Mouse (Mus musculus): ENCODE measurements around the gene Myo18b. TPM values are rescaled to one million over a fixed set of nuclear protein-coding genes. Genes with fewer than 3 reads are reported as not detected.

The Myo18b gene
- total RNA-seq, 2 experiments from 2014 or later, result 5.1 to 5.4 TPM

DNA sequence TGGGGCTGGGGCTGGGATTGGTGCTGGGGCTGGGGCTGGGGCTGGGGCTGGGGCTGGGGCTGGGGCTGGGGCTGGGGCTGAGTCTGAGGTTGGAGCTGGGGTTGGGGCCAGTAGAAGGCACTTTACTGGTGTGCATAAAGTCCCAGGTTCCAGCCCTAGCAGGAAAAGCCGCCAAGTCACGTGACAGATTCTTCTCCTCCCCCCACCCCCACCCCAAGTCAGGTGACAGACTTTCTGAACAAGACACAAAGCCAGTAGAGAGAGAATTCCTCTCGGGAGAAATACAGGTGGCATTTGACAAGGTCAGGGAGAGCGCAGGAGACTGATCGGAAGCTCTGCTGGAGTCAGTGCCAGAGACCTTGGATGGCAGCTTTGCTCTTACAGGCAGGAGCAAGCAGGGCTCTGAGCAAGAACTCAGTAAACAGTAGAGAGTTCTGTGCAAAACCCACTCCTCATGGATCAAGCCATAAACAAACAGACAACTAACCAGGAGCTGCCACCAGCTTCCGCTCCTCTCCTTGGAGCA lies 124.7 kb downstream of the Myo18b start:
- DNase-seq (ENCODE audit: extremely low spot score in 1 of 2, low spot score in 2 of 2), result no peak
- intact Hi-C loops (cut with DNase I), result no loop called here

DNA sequence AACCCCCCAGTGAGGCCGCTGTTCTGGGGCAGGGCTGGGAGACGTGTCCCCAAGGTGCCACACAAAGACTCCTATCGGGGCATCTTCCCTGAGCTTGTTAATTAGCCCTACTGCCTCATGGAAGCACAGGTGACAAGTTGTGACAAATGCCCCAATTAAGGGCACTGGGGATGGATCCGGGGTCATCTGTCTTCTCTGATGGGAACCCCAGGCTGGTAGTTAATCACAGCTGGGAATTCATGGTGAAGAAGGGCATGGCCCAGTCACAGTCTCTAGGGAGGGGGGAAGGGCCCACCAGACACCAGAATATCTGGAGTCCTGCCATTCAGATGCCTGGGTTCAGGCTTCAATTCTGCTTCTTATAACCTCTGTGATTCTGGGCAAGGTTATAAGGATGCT lies 126.4 kb downstream of the Myo18b start:
- no peak for DNase-seq (ENCODE audit: extremely low spot score in 1 of 2, low spot score in 2 of 2)
- intact Hi-C loops (cut with DNase I), result no loop called here

DNA sequence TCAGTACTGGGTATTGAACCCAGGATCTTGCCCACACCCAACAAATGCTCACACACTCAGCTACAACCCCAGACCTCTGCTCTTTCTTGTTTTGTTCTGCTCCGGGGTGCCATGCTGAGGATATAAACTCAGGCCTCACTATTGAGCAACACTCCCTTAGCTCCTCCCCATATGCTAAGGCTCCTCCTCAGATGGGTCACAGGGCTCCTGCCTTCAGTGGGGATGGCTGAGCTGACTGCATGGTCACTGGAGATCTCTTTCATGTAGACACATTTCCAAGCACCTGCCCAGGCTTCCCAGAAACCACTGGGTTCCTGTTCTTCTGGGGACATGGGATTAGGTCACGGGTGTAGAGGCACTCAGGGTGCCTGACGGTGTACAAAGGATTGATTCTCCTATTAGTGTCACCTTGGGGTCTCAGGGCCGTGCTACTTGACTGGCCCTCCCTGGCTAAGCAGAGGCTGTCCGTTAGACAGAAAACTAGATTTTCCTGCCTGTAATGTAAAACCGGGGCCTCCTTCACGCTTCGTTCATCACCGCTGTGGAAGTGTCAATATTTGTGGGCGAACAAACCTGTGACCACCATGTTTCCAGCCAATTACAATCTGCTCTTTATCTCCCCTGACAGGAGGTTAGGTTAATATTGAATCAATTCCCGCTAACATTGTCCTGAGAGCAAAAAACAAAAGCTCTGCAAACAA lies 127.0 kb downstream of the Myo18b start:
- no peak for DNase-seq (ENCODE audit: extremely low spot score in 1 of 2, low spot score in 2 of 2)
- intact Hi-C loops (cut with DNase I), result no loop called here

DNA sequence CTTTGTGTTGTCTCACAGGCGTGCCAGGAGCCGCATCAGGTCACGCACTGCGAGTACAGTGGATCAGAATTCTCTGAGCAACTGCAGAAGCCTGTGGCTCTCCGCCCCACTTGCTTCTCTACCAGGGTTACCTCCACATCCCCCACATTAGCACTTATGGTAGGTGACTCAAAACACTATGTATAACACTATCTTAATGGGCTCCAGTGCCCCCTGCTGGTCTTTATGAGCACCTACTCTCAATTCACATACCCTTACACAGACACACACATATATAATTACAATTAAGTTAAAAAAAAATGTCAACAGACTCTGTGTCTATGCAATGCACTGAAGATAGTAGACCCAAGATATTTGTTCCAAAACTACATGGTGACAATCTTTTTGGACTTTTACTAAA lies 127.6 kb downstream of the Myo18b start:
- intact Hi-C loops (cut with DNase I), result no loop called here
- no peak for DNase-seq (ENCODE audit: extremely low spot score in 1 of 2, low spot score in 2 of 2)

DNA sequence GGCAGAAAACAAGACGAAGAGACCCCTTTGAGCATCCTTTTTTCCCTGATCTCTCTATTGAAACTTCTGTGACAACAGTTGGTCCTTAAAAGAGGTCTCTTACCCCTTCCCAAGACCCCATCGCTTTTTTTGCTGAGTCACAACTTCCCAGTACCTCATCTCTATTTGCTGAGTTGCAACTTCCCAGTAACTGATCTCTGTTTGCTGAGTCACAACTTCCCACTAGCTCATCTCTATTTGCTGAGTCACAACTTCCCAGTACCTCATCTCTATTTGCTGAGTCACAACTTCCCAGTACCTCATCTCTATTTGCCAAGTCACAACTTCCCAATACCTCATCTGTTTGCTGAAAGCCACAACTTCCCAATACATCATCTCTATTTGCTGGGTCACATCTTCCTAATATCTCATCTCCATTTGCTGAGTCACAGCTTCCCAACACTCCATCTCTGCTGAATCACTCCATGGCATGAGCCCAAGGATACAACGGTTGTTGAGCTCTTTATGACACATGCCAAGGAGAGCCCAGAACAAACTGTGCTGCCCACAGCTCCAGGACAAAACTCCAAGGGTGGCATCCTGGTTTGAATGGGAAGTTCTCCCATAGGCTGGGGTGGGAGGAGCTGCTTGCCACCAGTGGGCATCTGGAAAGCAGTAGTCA lies 134.6 kb downstream of the Myo18b start:
- intact Hi-C loops (cut with DNase I), result no loop called here
- DNase-seq (ENCODE audit: extremely low spot score in 1 of 2, low spot score in 2 of 2), result no peak

DNA sequence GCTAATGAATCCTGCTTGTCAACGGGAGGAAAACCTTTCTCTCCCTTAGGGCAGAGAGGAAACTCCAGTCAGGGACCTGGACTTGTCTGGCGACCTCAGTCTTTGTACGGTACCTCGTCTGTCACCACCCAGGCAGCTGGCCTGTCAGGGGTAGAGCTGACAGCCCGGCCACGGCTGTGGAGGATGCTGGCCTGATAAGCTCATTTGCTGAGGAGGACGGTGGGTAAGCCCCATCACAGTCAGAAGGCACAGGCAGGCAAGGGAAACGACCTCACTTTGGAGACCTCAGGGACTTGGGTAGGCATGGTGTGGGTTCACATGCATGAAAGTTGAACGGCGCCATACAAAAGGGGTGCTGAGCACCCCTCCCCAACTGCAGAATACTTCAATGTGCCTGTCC lies 140.6 kb downstream of the Myo18b start:
- DNase-seq (ENCODE audit: extremely low spot score in 1 of 2, low spot score in 2 of 2), result no peak
- intact Hi-C loops (cut with DNase I), result no loop called here

DNA sequence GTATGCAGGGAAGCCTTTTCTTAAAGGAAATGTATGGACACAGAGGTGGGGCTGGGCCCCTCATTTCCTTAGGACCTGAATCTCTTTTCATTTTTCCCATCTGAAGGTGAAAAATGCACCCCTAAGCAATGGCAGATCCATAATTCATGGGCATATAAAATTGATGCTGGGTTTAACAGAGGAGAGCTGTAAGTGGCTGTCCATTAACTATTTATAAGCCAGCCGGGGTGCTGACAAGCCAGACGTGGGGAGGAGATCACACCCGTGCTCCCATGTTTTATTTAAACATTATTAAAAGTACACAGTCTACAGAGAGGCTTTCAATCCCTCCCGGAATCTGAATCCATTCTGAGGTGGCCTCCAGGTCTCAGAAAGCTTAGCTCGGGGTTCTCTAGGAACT lies 146.5 kb downstream of the Myo18b start:
- no peak for DNase-seq (ENCODE audit: extremely low spot score in 1 of 2, low spot score in 2 of 2)
- intact Hi-C loops (cut with DNase I), result no loop called here

DNA sequence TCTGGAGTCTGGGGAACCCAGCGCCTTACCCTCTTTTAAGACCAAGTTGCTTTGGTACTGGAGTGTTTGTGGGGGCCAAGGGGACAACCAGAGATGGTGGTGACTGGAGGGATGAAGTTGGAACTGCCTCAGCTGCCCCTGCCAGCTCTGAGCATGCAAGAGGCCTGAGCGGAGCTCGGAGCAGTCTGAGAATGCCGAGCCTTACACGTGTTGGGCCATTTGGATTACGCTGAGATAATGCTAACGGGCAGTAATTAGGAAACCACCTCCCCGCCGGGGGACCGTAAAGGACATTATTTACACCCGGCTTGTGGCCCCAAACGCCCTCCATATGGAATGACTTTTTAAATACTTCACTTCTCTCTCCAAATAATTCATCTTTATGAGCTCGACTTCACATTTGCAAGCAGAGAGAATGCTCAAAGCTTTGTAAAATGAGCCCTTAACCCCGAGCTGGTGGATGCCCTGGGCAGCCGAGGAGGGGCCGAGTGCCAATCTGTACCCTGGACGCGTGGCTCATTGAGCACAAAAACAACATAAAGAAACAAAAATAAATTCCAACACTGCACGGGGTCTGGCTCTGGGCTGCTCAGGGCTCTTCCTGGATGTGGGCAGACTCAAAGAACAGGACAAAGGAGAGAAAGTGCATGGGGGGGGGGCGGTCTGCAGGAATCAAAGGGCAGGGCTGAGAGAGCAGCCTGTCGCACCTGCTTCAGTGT lies 148.0 kb downstream of the Myo18b start:
- no peak for DNase-seq (ENCODE audit: extremely low spot score in 1 of 2, low spot score in 2 of 2)
- intact Hi-C loops (cut with DNase I), result no loop called here

DNA sequence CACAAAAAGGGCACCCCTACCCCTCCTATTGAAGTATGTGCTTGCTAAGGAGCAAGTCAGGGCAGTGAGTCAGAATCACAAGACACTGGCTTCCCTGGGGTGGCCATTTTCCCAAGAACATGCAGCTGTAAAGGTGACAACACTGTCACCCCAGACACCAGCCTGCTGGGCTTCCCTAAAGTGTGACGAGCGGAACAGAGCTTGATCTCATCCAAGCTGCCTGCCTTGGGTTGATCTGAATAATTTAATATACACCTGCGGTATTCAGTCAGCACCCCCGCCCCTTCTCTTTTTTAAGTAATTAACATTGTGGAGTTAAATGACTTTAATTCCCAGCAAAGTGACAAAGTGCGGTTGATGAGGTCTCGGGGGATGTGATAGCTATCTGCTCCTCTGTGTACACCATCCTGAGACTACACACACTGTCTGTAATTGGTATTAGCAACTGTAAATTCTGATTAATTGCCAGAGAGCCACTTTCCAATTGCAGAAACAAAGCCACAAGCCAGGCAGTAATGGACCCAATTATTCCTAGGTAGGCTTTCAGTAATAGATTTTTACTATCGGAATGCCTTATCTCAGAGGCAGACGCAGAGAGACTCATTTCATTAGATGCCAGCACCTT lies 148.7 kb downstream of the Myo18b start:
- intact Hi-C loops (cut with DNase I), result no loop called here
- DNase-seq (ENCODE audit: extremely low spot score in 1 of 2, low spot score in 2 of 2), result no peak

DNA sequence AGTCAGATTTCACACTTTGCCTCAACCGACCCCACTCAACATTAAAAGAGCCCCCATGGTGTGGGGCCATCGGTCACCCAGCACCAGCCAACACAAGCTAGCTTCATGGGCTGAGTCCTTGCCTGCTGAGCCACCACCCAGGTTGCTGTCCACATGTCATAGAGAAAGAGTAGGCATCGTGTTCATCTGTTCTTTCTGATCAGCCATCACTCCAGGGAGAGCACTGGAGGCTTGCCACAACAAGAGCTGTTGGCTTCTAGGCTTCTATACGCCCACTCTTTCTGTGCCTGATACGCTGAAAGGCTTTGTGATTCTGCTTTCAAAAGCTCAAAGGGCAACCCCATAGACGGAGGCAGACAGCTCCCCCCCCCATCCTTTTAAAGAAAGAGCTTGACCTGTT lies 151.0 kb downstream of the Myo18b start:
- no peak for DNase-seq (ENCODE audit: extremely low spot score in 1 of 2, low spot score in 2 of 2)
- intact Hi-C loops (cut with DNase I), result no loop called here

DNA sequence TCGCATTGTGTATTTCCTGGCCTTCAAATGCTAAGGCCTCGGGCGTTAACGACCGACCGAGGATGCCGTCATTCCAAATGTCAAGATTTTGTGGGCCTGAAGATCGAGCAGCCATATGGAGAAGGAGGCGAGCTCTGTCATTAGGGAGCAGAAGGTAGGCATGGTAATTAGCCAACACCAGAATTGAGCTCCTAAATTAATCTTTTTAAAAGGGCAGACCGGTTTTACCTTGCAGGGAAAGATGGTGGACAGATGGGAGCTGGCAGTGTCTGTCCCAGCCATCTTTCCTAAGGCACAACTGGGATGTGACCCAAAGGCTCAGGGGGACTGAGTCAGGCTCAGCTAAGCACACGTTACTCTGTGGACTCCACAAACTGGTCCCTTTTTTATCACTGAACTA lies 151.6 kb downstream of the Myo18b start:
- intact Hi-C loops (cut with DNase I), result no loop called here

DNA sequence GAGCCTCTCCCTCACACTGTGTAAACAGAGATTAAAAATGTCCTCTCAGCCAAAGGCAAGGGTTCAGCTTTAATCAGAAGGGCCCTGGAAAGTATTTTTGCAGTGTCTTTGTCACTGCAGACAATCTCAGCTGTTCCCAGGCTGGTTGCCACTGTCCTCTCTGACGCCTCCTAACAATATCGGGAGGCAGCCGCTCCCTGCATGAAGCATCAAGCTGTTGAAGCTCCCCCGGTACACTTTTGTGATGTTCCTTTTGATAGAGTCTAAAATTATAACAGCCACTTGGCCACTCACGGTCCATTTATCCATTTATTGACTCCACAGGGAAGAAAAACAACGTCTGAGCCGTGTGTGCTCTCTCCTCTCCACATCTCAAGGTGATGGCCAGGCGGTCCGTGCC lies 153.0 kb downstream of the Myo18b start:
- no peak for DNase-seq (ENCODE audit: extremely low spot score in 1 of 2, low spot score in 2 of 2)
- intact Hi-C loops (cut with DNase I), result no loop called here

More for the DNA sequence above, 151.6 kb downstream of the Myo18b start:
- no peak for DNase-seq (ENCODE audit: extremely low spot score in 1 of 2, low spot score in 2 of 2)

DNA sequence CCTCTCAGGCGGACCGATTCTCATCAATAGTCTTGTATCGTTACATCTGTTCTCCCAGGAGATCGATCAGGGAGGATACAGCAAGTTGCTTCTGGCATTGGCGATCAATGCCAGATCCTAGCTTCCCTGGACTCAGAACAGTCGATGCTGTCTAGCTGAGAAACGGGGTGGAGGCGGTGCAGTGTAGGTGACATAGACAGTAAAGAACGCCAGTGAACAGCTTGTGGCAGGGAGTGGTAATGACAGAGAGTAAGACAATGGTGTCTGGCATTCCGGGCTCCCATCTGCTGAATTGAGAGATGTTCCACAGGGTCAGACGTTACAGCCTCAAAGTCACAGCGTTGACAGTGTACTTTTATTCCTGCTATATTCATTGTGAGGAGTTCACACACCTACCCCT lies 155.5 kb downstream of the Myo18b start:
- peak; percentile 38 to 42 for DNase-seq (ENCODE audit: extremely low spot score in 1 of 2, low spot score in 2 of 2)
- intact Hi-C loops (cut with DNase I), result no loop called here

DNA sequence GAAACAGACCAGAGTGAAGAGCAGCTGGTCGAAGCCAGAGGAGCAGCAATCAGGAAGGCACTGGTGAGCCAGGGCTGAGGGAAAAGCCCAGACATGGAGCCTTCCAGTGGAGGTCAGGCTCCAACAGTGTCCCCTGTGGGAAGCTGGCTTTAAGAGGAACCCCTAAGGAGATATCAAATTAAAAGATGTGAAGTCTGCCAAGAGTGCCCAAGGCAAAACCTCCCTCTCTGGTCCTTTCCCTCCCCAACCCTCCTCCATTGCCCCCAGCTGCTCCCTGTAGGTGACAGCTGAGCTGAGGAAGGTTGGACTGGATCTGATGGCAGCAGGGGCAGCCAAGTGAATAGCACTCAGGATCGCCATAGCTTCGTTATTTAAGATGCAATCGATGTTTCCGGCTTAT lies 161.1 kb downstream of the Myo18b start:
- DNase-seq (ENCODE audit: extremely low spot score in 1 of 2, low spot score in 2 of 2), result no peak
- intact Hi-C loops (cut with DNase I), result no loop called here

DNA sequence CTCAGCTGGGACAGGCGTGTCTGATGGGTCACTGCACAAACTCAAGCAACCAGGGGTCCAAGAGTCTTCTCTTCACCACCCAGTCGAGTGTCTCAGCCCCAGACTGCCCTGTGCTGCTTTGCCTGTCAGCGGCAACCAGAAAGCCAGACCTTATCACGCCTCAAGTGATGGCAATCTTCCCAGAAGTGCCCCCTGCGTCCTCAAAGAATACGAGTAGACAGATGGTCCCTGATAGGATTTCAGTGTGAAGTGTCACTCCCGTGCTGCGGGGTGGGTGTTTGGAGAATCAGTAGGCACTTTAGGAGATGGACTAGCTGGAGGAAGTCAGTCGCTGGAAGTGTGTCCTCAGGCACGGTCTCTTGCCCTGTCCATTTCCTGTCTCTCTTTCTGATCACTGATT lies 165.6 kb downstream of the Myo18b start:
- peak in 1 of 2 experiments; percentile 36 for DNase-seq (ENCODE audit: extremely low spot score in 1 of 2, low spot score in 2 of 2)
- intact Hi-C loops (cut with DNase I), result no loop called here

DNA sequence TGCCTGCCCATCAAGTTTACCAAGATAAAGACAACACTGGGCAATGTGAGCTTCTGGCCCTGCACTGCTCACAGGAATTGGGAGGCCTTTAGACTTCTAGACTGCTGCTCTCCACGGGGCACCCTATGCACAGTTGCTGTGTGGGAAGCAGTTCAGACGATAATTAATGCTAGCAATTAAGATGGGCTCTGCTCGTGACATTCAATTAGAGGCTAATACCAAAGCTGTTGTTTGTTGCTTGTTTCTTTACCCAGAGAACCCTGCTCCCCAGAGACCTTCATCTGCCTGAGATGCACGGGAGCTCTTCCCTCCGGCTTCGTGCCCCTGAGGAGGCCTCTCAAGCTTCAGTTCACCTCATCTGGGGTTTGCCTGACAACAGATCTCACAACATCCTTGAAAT lies 167.7 kb downstream of the Myo18b start:
- no peak for DNase-seq (ENCODE audit: extremely low spot score in 1 of 2, low spot score in 2 of 2)
- intact Hi-C loops (cut with DNase I), result no loop called here

DNA sequence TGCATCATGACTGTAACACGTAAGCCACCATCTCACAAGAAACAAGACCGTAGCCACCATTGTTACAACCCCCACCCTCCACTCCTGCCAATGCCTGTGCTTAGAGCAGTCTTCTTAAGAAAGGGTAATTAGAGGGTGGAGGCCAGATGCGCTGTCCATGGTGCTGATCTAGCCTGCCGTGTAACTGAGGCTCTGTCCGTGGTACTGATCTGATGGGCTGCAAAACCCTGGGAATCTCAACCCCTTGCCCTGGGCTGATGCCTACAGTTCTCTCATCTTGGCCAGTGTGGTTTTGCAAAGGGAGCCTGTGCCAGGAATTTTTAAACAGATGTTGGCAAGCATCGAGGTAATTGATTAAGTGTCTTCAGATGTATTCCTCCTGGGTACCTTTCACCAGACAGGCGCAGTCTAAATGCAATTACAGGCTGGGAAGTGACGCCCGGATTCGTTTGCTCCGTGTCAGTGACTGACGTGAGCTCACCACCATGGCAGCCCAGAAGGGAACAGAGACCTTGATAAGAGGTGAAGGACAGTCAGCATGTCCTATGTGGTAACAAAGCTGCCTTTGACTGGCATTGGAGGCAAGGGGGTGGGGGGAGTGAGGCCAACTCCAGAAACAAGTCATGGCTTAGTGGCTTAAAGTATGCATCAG lies 177.4 kb downstream of the Myo18b start:
- intact Hi-C loops (cut with DNase I), result no loop called here
- peak in 1 of 2 experiments; percentile 74 for DNase-seq (ENCODE audit: extremely low spot score in 1 of 2, low spot score in 2 of 2)

DNA sequence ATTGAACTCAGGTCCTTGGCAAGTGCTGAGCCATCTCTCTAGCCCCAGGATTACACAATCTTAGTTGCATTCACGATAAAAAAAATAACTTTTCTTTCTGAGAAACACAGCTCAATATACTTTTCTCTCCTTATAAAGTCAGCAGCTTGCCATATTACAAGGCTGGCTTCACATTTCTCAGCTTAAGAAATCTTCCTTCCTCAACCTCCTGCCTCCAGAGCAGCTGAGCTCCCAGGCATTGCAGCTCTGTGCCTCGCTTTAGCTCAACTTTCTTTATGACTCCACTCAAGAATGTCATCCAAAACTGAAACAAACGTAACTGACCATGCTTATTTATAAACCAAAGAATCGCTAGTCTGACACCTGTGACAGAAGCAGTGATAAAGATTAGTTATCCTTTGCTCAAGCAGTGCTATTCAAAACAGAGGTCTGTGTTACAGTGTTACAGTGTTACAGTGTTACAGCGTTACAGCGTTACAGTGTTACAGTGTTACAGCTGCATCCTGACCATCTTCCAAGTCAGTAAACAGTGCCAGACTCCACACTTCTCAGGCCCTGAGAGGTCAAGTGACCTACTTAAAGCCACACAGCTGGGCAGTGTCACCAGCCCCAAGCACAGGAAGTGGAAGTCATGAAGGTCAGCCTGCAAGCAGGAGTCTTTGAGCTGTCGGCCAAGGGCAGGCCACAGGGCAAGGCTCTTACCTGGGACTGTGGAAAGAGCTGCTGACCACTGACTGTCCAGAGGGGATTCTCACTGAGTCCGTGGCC lies 181.3 kb downstream of the Myo18b start:
- intact Hi-C loops (cut with DNase I), result no loop called here
- DNase-seq (ENCODE audit: extremely low spot score in 1 of 2, low spot score in 2 of 2), result no peak

All from left cerebral cortex, postnatal 10 days (tissue).